Mouse (Mus musculus) cerebellum, postnatal 4 days (tissue): ENCODE results near the gene Tnfrsf13b.
"Not testable (repeated sequence)": the region's sequence is repeated elsewhere in the genome, so short reads cannot be mapped to it uniquely, and the experiment has no call there.

Experiments
- DNase-seq, 2 experiments: peaks; one replicate each; pipeline ENCODE4 v3.0.0; 2022; ENCODE audit warnings: low spot score in 2 of 2, mixed read lengths in 1 of 2

Tnfrsf13b gene

DNA sequence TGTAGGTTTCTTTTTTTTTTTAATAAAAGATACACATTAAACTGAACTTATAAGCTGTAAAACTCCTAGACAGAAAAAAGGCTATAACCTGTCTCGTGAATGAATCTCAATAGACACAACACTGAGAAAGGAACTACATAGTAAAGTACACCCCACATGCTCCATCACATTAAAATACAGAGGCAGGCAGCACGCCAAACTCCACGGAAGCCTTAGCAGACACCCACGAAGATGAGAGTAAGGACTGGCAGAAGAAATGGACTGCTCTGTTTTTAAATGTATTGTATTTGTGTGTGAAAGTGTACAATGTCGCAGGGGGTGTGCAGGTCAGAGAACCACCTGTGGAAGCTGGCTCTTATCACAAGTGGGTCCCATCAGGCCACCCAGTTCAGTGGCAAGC is 43.6 kb downstream of the Tnfrsf13b start:
- DNase-seq: no peak

GRCm38 (mm10) chr11:61173477-61173876 is 46.9 kb downstream of the Tnfrsf13b start:
- not testable (repeated sequence) for DNase-seq

- peak; percentile 50 to 77 for DNase-seq
Observed at GRCm38 (mm10) chr11:61174291-61174820, 47.8 kb downstream of the Tnfrsf13b start.

GRCm38 (mm10) chr11:61174821-61175658 is 48.5 kb downstream of the Tnfrsf13b start, which contains the start of gene Usp22:
TSS of gene Usp22 (minus strand) at chr11:61175055.
- DNase-seq: peak; percentile 98

DNA sequence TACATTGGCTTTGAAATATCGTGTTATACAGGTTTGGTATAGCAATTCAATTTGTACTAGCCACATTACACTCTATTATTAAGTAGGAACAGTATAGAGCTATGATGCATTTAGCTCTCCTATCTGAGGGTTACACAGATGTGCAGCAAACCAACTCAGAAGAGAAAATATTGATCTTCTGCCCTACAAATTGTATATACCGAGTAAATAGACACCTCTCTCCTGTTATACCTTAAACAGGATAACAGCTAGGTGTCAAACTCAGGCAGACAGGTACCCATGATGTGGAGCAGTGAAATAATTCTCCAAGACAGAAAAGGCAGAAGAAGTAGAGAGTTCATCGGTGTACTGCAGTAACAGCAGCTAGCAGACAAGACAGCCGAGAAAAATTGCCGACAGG is 49.2 kb downstream of the Tnfrsf13b start:
- DNase-seq: no peak

DNA sequence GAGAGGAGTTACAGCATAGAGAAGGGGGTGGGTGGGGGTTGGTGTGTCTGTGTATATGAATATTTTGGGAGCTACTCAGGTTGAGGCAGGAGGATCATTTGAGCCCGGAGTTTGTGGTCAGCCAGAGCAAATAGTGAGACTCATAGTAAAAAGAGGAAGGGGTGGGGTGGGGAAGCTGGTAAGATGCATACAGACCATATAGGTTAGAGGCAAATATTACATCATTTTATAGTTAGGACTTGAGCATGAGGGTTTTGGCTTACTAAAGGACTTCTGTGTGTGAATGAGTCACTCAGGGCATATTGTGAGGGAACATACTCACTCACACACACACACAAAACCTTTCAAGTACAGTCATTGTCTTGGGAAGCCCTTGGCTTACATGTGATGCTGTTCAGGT is 49.8 kb downstream of the Tnfrsf13b start:
- no peak for DNase-seq

- no peak for DNase-seq
Observed at GRCm38 (mm10) chr11:61180361-61180760, 53.8 kb downstream of the Tnfrsf13b start.

- no peak for DNase-seq
Observed at GRCm38 (mm10) chr11:61181624-61182023, 55.1 kb downstream of the Tnfrsf13b start.

DNA sequence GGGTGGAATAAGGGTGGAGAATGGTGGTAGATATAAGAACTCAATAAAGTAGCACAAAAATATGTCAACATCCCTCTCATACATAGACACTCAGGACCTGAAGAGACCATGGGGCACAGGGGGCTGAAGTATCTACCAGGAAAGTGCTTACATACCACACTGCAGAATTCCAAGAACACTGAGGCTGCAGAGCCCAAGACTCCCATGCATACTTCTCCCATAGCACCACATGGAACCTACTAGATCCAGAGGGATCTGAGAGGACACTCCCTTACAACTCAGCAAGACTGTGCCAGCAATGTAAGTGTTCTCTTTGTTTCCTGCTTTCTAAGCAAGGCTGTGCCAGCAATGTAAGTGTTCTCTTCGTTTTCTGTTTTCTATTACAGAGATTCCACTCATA is 57.3 kb downstream of the Tnfrsf13b start:
- no peak for DNase-seq

DNA sequence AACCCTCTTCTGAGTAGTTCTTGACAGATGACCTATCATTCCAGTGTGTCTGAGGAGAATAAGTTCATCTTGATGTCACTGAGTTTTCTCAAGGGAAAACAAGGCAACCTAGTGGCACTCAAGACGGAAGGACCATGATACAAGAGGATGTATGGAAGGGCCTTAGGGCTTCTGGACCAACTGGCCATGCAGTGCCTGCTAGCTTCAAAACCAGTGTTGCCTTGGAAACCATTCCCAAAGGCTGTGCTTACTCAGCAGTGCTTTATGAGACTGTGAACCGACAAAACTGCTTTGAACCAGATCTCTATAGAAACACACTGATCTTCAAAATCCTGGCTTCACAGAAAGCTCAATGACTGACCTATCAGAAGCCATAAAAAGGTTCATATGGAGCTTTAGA is 64.2 kb downstream of the Tnfrsf13b start:
- no peak for DNase-seq

DNA sequence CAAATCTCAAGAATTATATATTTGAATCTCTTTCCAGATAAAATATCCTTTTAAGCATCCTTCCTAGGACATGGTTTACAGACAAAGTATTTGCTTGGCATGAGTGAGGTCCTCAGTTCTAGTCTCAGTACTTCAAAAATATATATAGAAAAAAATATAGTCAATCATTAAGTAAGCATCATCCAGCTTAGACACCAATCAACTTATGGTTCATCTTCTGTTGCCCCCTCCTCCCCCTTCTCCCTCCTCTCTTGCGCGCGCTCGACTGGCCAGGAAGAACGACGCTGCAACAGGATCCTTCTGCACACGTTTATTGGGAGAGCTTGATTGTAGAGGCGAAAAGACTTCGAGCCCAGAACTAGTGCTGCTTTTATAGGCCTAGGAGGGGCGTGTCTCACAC is 65.6 kb downstream of the Tnfrsf13b start:
- DNase-seq: not testable (repeated sequence)

GRCm38 (mm10) chr11:61192779-61193178 is 66.2 kb downstream of the Tnfrsf13b start:
- no peak for DNase-seq

DNA sequence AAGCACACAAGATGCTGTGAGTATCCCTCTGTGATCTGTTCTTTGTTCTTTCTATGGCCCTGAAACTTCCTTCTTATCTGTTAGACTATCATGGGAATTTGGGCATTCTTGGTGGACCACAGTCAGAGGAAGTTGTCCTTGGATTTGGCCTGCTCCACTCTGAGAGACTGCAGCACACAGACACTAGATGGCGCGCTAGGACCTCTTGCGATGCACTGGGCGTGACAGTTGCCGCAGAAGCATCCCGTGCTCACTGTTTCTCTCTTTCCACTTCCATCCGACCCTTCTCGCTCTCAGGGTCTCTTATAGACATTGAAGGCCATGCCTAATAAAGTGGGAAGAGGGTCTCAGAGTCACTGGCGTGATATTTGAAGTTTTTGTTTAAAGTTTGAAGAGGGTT is 66.8 kb downstream of the Tnfrsf13b start:
- peak; percentile 72 to 84 for DNase-seq

- DNase-seq: no peak
Observed at GRCm38 (mm10) chr11:61196616-61197353, 70.2 kb downstream of the Tnfrsf13b start.

- DNase-seq: no peak
Observed at GRCm38 (mm10) chr11:61197935-61198334, 71.4 kb downstream of the Tnfrsf13b start.
